Mouse (Mus musculus): Measurements from ENCODE around the gene Ifne. TPM values are rescaled to one million over a fixed set of nuclear protein-coding genes. Genes with fewer than 3 reads are reported as not detected.

Ifne gene
- not detected in 2 replicates for polyA plus RNA-seq (2012; ENCODE audit: insufficient read depth, insufficient read length, missing spikeins)

GRCm38 (mm10) chr4:88880101-88880500, at the start of gene Ifne:
Ifne (minus strand) TSS chr4:88880201.
- no peak within 1 kb of the TSS for H3K27ac ChIP-seq (replicated peaks; ENCODE audit: low read depth, low read length)
- H3K4me1 ChIP-seq (ENCODE audit: control insufficient read depth, insufficient read depth, insufficient read length, low read length) = no peaks in the 10 kb centered on the region
- no peak within 1 kb of the TSS for H3K4me3 ChIP-seq (ENCODE audit: insufficient read depth, low read depth, low read length)

GRCm38 (mm10) chr4:88928341-88929102, 48.5 kb upstream of the Ifne start:
- Histone ChIP-seq H3K4me3 (ENCODE audit: insufficient read depth, low read depth, low read length) (no peak overlapping the region), H3K27ac (replicated peaks; ENCODE audit: low read depth, low read length) (no peak overlapping the region), H3K4me1 (ENCODE audit: control insufficient read depth, insufficient read depth, insufficient read length, low read length) (no peaks in the 10 kb centered on the region)

- no peaks in the 10 kb centered on the region for H3K4me1 ChIP-seq (ENCODE audit: control insufficient read depth, insufficient read depth, insufficient read length, low read length)
- H3K27ac ChIP-seq (replicated peaks; ENCODE audit: low read depth, low read length) = no peak overlapping the region
- H3K4me3 ChIP-seq (ENCODE audit: insufficient read depth, low read depth, low read length) = no peak overlapping the region
Observed at GRCm38 (mm10) chr4:88927850-88928249, 47.8 kb upstream of the Ifne start.

- Histone ChIP-seq H3K4me1 (ENCODE audit: control insufficient read depth, insufficient read depth, insufficient read length, low read length) (no peaks in the 10 kb centered on the region), H3K27ac (replicated peaks; ENCODE audit: low read depth, low read length) (no peak overlapping the region), H3K4me3 (ENCODE audit: insufficient read depth, low read depth, low read length) (no peak overlapping the region)
Observed at GRCm38 (mm10) chr4:88926637-88927036, 46.6 kb upstream of the Ifne start.

GRCm38 (mm10) chr4:88926082-88926481, 46.1 kb upstream of the Ifne start:
- Histone ChIP-seq H3K27ac (replicated peaks; ENCODE audit: low read depth, low read length) (no peak overlapping the region), H3K4me3 (ENCODE audit: insufficient read depth, low read depth, low read length) (no peak overlapping the region), H3K4me1 (ENCODE audit: control insufficient read depth, insufficient read depth, insufficient read length, low read length) (no peaks in the 10 kb centered on the region)

- H3K27ac ChIP-seq (replicated peaks; ENCODE audit: low read depth, low read length) = no peak overlapping the region
- H3K4me3 ChIP-seq (ENCODE audit: insufficient read depth, low read depth, low read length) = no peak overlapping the region
- H3K4me1 ChIP-seq (ENCODE audit: control insufficient read depth, insufficient read depth, insufficient read length, low read length) = no peaks in the 10 kb centered on the region
Observed at GRCm38 (mm10) chr4:88925456-88925855, 45.5 kb upstream of the Ifne start.

GRCm38 (mm10) chr4:88921280-88921679, 41.3 kb upstream of the Ifne start:
- Histone ChIP-seq H3K27ac (replicated peaks; ENCODE audit: low read depth, low read length) (no peak overlapping the region), H3K4me1 (ENCODE audit: control insufficient read depth, insufficient read depth, insufficient read length, low read length) (no peaks in the 10 kb centered on the region)

GRCm38 (mm10) chr4:88917770-88918460, 37.9 kb upstream of the Ifne start:
- H3K4me3 ChIP-seq (ENCODE audit: insufficient read depth, low read depth, low read length) = no peak overlapping the region
- no peak overlapping the region for H3K27ac ChIP-seq (replicated peaks; ENCODE audit: low read depth, low read length)
- no peaks in the 10 kb centered on the region for H3K4me1 ChIP-seq (ENCODE audit: control insufficient read depth, insufficient read depth, insufficient read length, low read length)

More at GRCm38 (mm10) chr4:88921280-88921679, 41.3 kb upstream of the Ifne start:
- no peak overlapping the region for H3K4me3 ChIP-seq (ENCODE audit: insufficient read depth, low read depth, low read length)

- H3K27ac ChIP-seq (replicated peaks; ENCODE audit: low read depth, low read length) = no peak overlapping the region
- H3K4me3 ChIP-seq (ENCODE audit: insufficient read depth, low read depth, low read length) = no peak overlapping the region
Observed at GRCm38 (mm10) chr4:88916306-88916705, 36.3 kb upstream of the Ifne start.

GRCm38 (mm10) chr4:88913984-88914383, 34.0 kb upstream of the Ifne start:
- Histone ChIP-seq H3K4me3 (ENCODE audit: insufficient read depth, low read depth, low read length) (no peak overlapping the region), H3K4me1 (ENCODE audit: control insufficient read depth, insufficient read depth, insufficient read length, low read length) (no peaks in the 10 kb centered on the region), H3K27ac (replicated peaks; ENCODE audit: low read depth, low read length) (no peak overlapping the region)

More at GRCm38 (mm10) chr4:88916306-88916705, 36.3 kb upstream of the Ifne start:
- H3K4me1 ChIP-seq (ENCODE audit: control insufficient read depth, insufficient read depth, insufficient read length, low read length) = no peaks in the 10 kb centered on the region

- Histone ChIP-seq H3K27ac (replicated peaks; ENCODE audit: low read depth, low read length) (no peak overlapping the region), H3K4me1 (ENCODE audit: control insufficient read depth, insufficient read depth, insufficient read length, low read length) (no peaks in the 10 kb centered on the region)
Observed at GRCm38 (mm10) chr4:88912882-88913281, 32.9 kb upstream of the Ifne start.

GRCm38 (mm10) chr4:88912187-88912586, 32.2 kb upstream of the Ifne start:
- no peak overlapping the region for H3K4me3 ChIP-seq (ENCODE audit: insufficient read depth, low read depth, low read length)
- no peak overlapping the region for H3K27ac ChIP-seq (replicated peaks; ENCODE audit: low read depth, low read length)
- H3K4me1 ChIP-seq (ENCODE audit: control insufficient read depth, insufficient read depth, insufficient read length, low read length) = no peaks in the 10 kb centered on the region

More at GRCm38 (mm10) chr4:88912882-88913281, 32.9 kb upstream of the Ifne start:
- no peak overlapping the region for H3K4me3 ChIP-seq (ENCODE audit: insufficient read depth, low read depth, low read length)

- H3K4me3 ChIP-seq (ENCODE audit: insufficient read depth, low read depth, low read length) = no peak overlapping the region
- no peak overlapping the region for H3K27ac ChIP-seq (replicated peaks; ENCODE audit: low read depth, low read length)
- no peaks in the 10 kb centered on the region for H3K4me1 ChIP-seq (ENCODE audit: control insufficient read depth, insufficient read depth, insufficient read length, low read length)
Observed at GRCm38 (mm10) chr4:88909600-88910534, 29.9 kb upstream of the Ifne start.

GRCm38 (mm10) chr4:88893201-88893754, 13.3 kb upstream of the Ifne start:
- Histone ChIP-seq H3K4me1 (ENCODE audit: control insufficient read depth, insufficient read depth, insufficient read length, low read length) (no peaks in the 10 kb centered on the region), H3K4me3 (ENCODE audit: insufficient read depth, low read depth, low read length) (no peak overlapping the region), H3K27ac (replicated peaks; ENCODE audit: low read depth, low read length) (no peak overlapping the region)

GRCm38 (mm10) chr4:88888236-88888635, 8.2 kb upstream of the Ifne start:
- H3K27ac ChIP-seq (replicated peaks; ENCODE audit: low read depth, low read length) = no peak overlapping the region
- no peak overlapping the region for H3K4me3 ChIP-seq (ENCODE audit: insufficient read depth, low read depth, low read length)
- no peaks in the 10 kb centered on the region for H3K4me1 ChIP-seq (ENCODE audit: control insufficient read depth, insufficient read depth, insufficient read length, low read length)
